19 mouse cellular contexts compared by ENCODE assay signal in the genomic region with DNA sequence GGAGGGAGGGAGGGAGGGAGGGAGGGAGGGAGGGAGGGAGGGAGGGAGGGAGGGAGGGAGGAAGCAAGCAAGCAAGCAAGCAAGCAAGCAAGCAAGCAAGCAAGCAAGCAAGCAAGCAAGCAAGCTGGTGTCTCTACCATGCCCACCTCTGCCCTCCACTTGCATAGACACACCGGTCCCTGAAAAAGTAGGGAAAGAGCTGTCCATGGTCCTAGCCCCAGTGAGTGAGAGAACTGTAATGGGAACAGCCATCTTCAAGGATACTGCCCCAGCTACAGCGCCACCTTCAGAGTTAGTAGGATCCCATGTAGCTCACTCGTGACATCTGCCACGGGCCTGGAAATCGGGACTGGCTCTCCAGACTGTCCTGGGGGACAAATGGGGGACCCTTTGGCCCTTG. TPM values are rescaled to one million over a fixed set of nuclear protein-coding genes. Genes with fewer than 3 reads are reported as not detected.
DNase-seq lines count a peak whose midpoint lies in the region; ATAC-seq and TF ChIP-seq lines count a peak whose summit lies in the region.
"Had no signal": no experiment of that assay in that cellular context is flagged by ENCODE, and none has a peak within 500 bp of the region (broad histone marks: within the 10 kb centered on the region; RNA-seq: fewer than 3 reads in every experiment).

No protein-coding gene starts in this region.

- 0 out of 2 replicates have a peak, but pooled peaks have one; percentile 17 for TF ChIP-seq CTCF in kidney, postnatal 0 days (IDR thresholded peaks at IDR 0.05; ENCODE audit: low read depth)
- TF ChIP-seq CTCF in ES-Bruce4 (IDR thresholded peaks at IDR 0.05; ENCODE audit: low read depth, low read length), result peak; percentile 38

- H3K9me3 ChIP-seq in kidney, postnatal 0 days (replicated peaks; ENCODE audit: low read length), result no peaks in the 10 kb centered on the region
- no peaks in the 10 kb centered on the region for H3K9me3 ChIP-seq in kidney, embryonic 14.5 days (ENCODE audit: control insufficient read depth, low read length)
- H3K9me3 ChIP-seq in ES-Bruce4 (replicated peaks; ENCODE audit: control insufficient read depth, insufficient read depth, low read length, poor library complexity, severe bottlenecking), result no peaks in the 10 kb centered on the region
- H3K9me3 ChIP-seq in limb, embryonic 10.5 days (replicated peaks), result no peaks in the 10 kb centered on the region
- H3K9me3 ChIP-seq: embryonic facial prominence, embryonic 15.5 days had no signal

- peak; percentile 42 for DNase-seq in kidney, postnatal 0 days (ENCODE audit: low spot score)
- DNase-seq in ZHBTc4 (ENCODE audit: low read depth, low spot score) (peak; percentile 78), MN1 (ENCODE audit: low spot score) (no peak)
- peak; percentile 50 for DNase-seq in limb, embryonic 10.5 days (ENCODE audit: low spot score)
- DNase-seq in adrenal gland, postnatal 36 days, result no peak
- DNase-seq in heart, postnatal 25 days (ENCODE audit: low spot score), result no peak
- DNase-seq: adrenal gland, adult 2 months; cerebellum, adult 9-11 months; kidney, adult 11 months; lung, postnatal 4 days; thymus, postnatal 14 days had no signal

- intact Hi-C loops in heart, postnatal 25 days (cut with DNase I), result no loop called here

- H3K4me1 ChIP-seq in kidney, postnatal 0 days (replicated peaks; ENCODE audit: insufficient read depth, low read length), result no peaks in the 10 kb centered on the region
- H3K4me1 ChIP-seq in kidney, embryonic 14.5 days (ENCODE audit: control insufficient read depth, insufficient read depth, low read length), result no peaks in the 10 kb centered on the region
- H3K4me1 ChIP-seq in ES-Bruce4 (ENCODE audit: control insufficient read depth, insufficient read depth, low read length), result no peaks in the 10 kb centered on the region
- H3K4me1 ChIP-seq in limb, embryonic 10.5 days, result no peaks in the 10 kb centered on the region
- H3K4me1 ChIP-seq: embryonic facial prominence, embryonic 15.5 days; limb, embryonic 13.5 days; neural tube, embryonic 12.5 days had no signal

- H3K36me3 ChIP-seq in kidney, postnatal 0 days (ENCODE audit: insufficient read depth, low read length), result peaks cover 5% of the 10 kb centered on the region
- peaks cover 6% of the 10 kb centered on the region; the same call in 1 of the 2 replicates for H3K36me3 ChIP-seq in kidney, embryonic 14.5 days (ENCODE audit: control insufficient read depth, insufficient read depth, low read length)
- H3K36me3 ChIP-seq in ES-Bruce4 (ENCODE audit: control insufficient read depth, insufficient read depth, low read length, poor library complexity, severe bottlenecking), result no peaks in the 10 kb centered on the region
- H3K36me3 ChIP-seq in limb, embryonic 10.5 days, result 0 out of 2 replicates have a peak, but pooled peaks cover 4% of the 10 kb centered on the region

- H3K9ac ChIP-seq in kidney, postnatal 0 days (ENCODE audit: low read depth, low read length), result no peak overlapping the region
- no peak overlapping the region for H3K9ac ChIP-seq in kidney, embryonic 14.5 days (ENCODE audit: low read depth, low read length)
- H3K9ac ChIP-seq in ES-Bruce4 (ENCODE audit: low read depth, poor library complexity, severe bottlenecking), result no peak overlapping the region
- H3K9ac ChIP-seq: embryonic facial prominence, embryonic 15.5 days; hindbrain, embryonic 14.5 days; limb, embryonic 13.5 days; neural tube, embryonic 12.5 days had no signal

- H3K4me3 ChIP-seq in kidney, postnatal 0 days (replicated peaks; ENCODE audit: low read depth, low read length), result no peak overlapping the region
- H3K4me3 ChIP-seq in kidney, embryonic 14.5 days (ENCODE audit: low read length), result no peak overlapping the region
- no peak overlapping the region for H3K4me3 ChIP-seq in ES-Bruce4 (ENCODE audit: low read depth, low read length)
- H3K4me3 ChIP-seq in limb, embryonic 10.5 days, result no peak overlapping the region
- H3K4me3 ChIP-seq: embryonic facial prominence, embryonic 15.5 days; left cerebral cortex, adult 2 months; limb, embryonic 13.5 days; neural tube, embryonic 12.5 days had no signal

- no peaks in the 10 kb centered on the region for H3K27me3 ChIP-seq in kidney, postnatal 0 days (ENCODE audit: insufficient read depth, low read length)
- no peaks in the 10 kb centered on the region for H3K27me3 ChIP-seq in kidney, embryonic 14.5 days (ENCODE audit: control insufficient read depth, insufficient read depth, low read length)
- no peaks in the 10 kb centered on the region for H3K27me3 ChIP-seq in ES-Bruce4 (ENCODE audit: control insufficient read depth, insufficient read depth, low read length, poor library complexity, severe bottlenecking)
- no peaks in the 10 kb centered on the region for H3K27me3 ChIP-seq in limb, embryonic 10.5 days (ENCODE audit: low read depth, poor library complexity, severe bottlenecking)
- H3K27me3 ChIP-seq: embryonic facial prominence, embryonic 15.5 days; limb, embryonic 13.5 days; neural tube, embryonic 12.5 days had no signal

- TF ChIP-seq EP300 in ES-Bruce4 (IDR thresholded peaks at IDR 0.05; ENCODE audit: insufficient read depth, low read depth, low read length), result no peak

- H3K4me2 ChIP-seq in kidney, postnatal 0 days (ENCODE audit: low read length), result no peak overlapping the region
- no peak overlapping the region for H3K4me2 ChIP-seq in kidney, embryonic 14.5 days (replicated peaks; ENCODE audit: low read depth, low read length)
- H3K4me2 ChIP-seq: embryonic facial prominence, embryonic 15.5 days; hindbrain, embryonic 14.5 days; limb, embryonic 13.5 days; neural tube, embryonic 12.5 days had no signal

- TF ChIP-seq POLR2A in ES-Bruce4 (IDR thresholded peaks at IDR 0.05; ENCODE audit: insufficient read depth, low read length), result no peak

- WGBS in kidney, postnatal 0 days, result 43% methylated on average over 5 of the region's 5 CpGs
- 42% methylated on average over 5 of the region's 5 CpGs for WGBS in kidney, embryonic 14.5 days
- WGBS in limb, embryonic 10.5 days, result 47% methylated on average over 5 of the region's 5 CpGs

- H3K27ac ChIP-seq in kidney, postnatal 0 days, result no peak overlapping the region
- H3K27ac ChIP-seq in kidney, embryonic 14.5 days (ENCODE audit: low read depth, low read length), result no peak overlapping the region
- H3K27ac ChIP-seq in ES-Bruce4 (ENCODE audit: insufficient read depth, low read length), result no peak overlapping the region
- no peak overlapping the region for H3K27ac ChIP-seq in limb, embryonic 10.5 days
- H3K27ac ChIP-seq: embryonic facial prominence, embryonic 15.5 days; hindbrain, embryonic 14.5 days; left cerebral cortex, adult 2 months; limb, embryonic 13.5 days; neural tube, embryonic 12.5 days had no signal

- ATAC-seq in kidney, postnatal 0 days (replicated peaks; ENCODE audit: low FRiP score, low read depth), result no peak
- ATAC-seq in kidney, embryonic 14.5 days (ENCODE audit: low FRiP score, low TSS enrichment), result no peak
- ATAC-seq: midbrain, embryonic 16.5 days had no signal

RNA-seq across cellular contexts. Expression of a gene that starts 22.7 kb away (rescaled TPM):
- polyA plus RNA-seq in kidney, postnatal 0 days (2015; fragmentation: Nextera tagmentation; extraction: Ambion mirVana), result 625 and 668 TPM in 2 replicates
- polyA plus RNA-seq in kidney, embryonic 14.5 days (2014; fragmentation: Nextera tagmentation; extraction: Ambion mirVana), result 710 and 781 TPM in 2 replicates
- polyA plus RNA-seq in ES-Bruce4 (2011; ENCODE audit: insufficient read depth, insufficient read length, low read depth, missing spikeins), result 246 and 264 TPM in 2 replicates
- polyA plus RNA-seq in limb, embryonic 10.5 days (2016; fragmentation: Nextera tagmentation; extraction: Ambion mirVana), result 922 and 1,037 TPM in 2 replicates
- total RNA-seq in adrenal gland, postnatal 36 days (2021), result 1,000 to 10,000 TPM; 1,300 to 1,490 TPM
- 100 to 1,000 TPM; 420 to 434 TPM for total RNA-seq in heart, postnatal 25 days (2021)

RNA-seq across cellular contexts. Expression of a gene that starts 54.2 kb away (rescaled TPM):
- polyA plus RNA-seq in kidney, postnatal 0 days (2015; fragmentation: Nextera tagmentation; extraction: Ambion mirVana), result 9.5 and 11.6 TPM in 2 replicates
- polyA plus RNA-seq in kidney, embryonic 14.5 days (2014; fragmentation: Nextera tagmentation; extraction: Ambion mirVana), result 7.4 and 9.0 TPM in 2 replicates
- polyA plus RNA-seq in ES-Bruce4 (2011; ENCODE audit: insufficient read depth, insufficient read length, low read depth, missing spikeins), result 15.7 and 21.6 TPM in 2 replicates
- polyA plus RNA-seq in limb, embryonic 10.5 days (2016; fragmentation: Nextera tagmentation; extraction: Ambion mirVana), result 3.1 and 4.4 TPM in 2 replicates
- total RNA-seq in adrenal gland, postnatal 36 days (2021), result 10 to 100 TPM; 16.3 to 23.0 TPM
- total RNA-seq in heart, postnatal 25 days (2021), result 10 to 100 TPM; 11.1 to 12.9 TPM

Comparison
In these comparisons a context has a peak if more than half of its experiments do, and no peak if none do; other contexts are left out.
1. DNase-seq: peak in kidney, postnatal 0 days (single experiment), ZHBTc4 (single experiment) and limb, embryonic 10.5 days (single experiment); none in adrenal gland, postnatal 36 days (0 of 2), heart, postnatal 25 days (single experiment) and MN1 (single experiment).